Mouse (Mus musculus): ENCODE measurements around the gene Gm49510. TPM values are rescaled to one million over a fixed set of nuclear protein-coding genes. Genes with fewer than 3 reads are reported as not detected.

Gm49510 gene
- polyA plus RNA-seq, 1 experiment from 2014 or later = 0.16 TPM

GRCm38 (mm10) chr15:78946232-78946631 is 46.8 kb downstream of the Gm49510 start:
- peaks cover 22% of the 10 kb centered on the region; the same call in 1 of the 2 replicates for H3K4me1 ChIP-seq (replicated peaks; ENCODE audit: control insufficient read depth, insufficient read depth, low read length)
- H3K4me3 ChIP-seq (replicated peaks; ENCODE audit: low read length) = no peak overlapping the region
- no peak overlapping the region for H3K4me2 ChIP-seq (replicated peaks)
- peaks cover 11% of the 10 kb centered on the region for H3K36me3 ChIP-seq (replicated peaks; ENCODE audit: control insufficient read depth, insufficient read depth)
- no peak overlapping the region for H3K27ac ChIP-seq
- no peaks in the 10 kb centered on the region for H3K9me3 ChIP-seq (ENCODE audit: control insufficient read depth, low read length)
- WGBS = 72% methylated on average over 7 of the region's 7 CpGs
- ATAC-seq (ENCODE audit: low FRiP score) = no peak
- DNase-seq (ENCODE audit: low spot score) = no peak
- H3K27me3 ChIP-seq (ENCODE audit: control insufficient read depth, insufficient read depth, low read length) = no peaks in the 10 kb centered on the region
- H3K9ac ChIP-seq = no peak overlapping the region

- Histone ChIP-seq H3K27ac (peak within 1 kb of the TSS; percentile 69), H3K9ac (peak within 1 kb of the TSS; percentile 82), H3K4me3 (replicated peaks; ENCODE audit: low read length) (peak within 1 kb of the TSS; percentile 69), H3K4me1 (replicated peaks; ENCODE audit: control insufficient read depth, insufficient read depth, low read length) (peaks cover 22% of the 10 kb centered on the region; the same call in 1 of the 2 replicates), H3K36me3 (replicated peaks; ENCODE audit: control insufficient read depth, insufficient read depth) (peaks cover 18% of the 10 kb centered on the region), H3K4me2 (replicated peaks) (peak within 1 kb of the TSS; percentile 66), H3K9me3 (ENCODE audit: control insufficient read depth, low read length) (no peaks in the 10 kb centered on the region), H3K27me3 (ENCODE audit: control insufficient read depth, insufficient read depth, low read length) (no peaks in the 10 kb centered on the region)
- peak; percentile 96 for ATAC-seq (ENCODE audit: low FRiP score)
- DNase-seq (ENCODE audit: low spot score) = peak; percentile 90
- WGBS = under 1% methylated on average over 24 of the region's 24 CpGs
Measured at GRCm38 (mm10) chr15:78947657-78948056, 48.2 kb downstream of the Gm49510 start, which contains the start of gene Triobp. TSS of gene Triobp (plus strand) at chr15:78947724.

- Histone ChIP-seq H3K4me2 (replicated peaks) (peak overlapping the region; percentile 66), H3K9me3 (ENCODE audit: control insufficient read depth, low read length) (no peaks in the 10 kb centered on the region), H3K4me1 (replicated peaks; ENCODE audit: control insufficient read depth, insufficient read depth, low read length) (peaks cover 22% of the 10 kb centered on the region; the same call in 1 of the 2 replicates), H3K27me3 (ENCODE audit: control insufficient read depth, insufficient read depth, low read length) (no peaks in the 10 kb centered on the region), H3K27ac (peak overlapping the region; percentile 69), H3K4me3 (replicated peaks; ENCODE audit: low read length) (peak overlapping the region; percentile 69), H3K36me3 (replicated peaks; ENCODE audit: control insufficient read depth, insufficient read depth) (peaks cover 18% of the 10 kb centered on the region), H3K9ac (peak overlapping the region; percentile 82)
- DNase-seq (ENCODE audit: low spot score) (no peak), ATAC-seq (ENCODE audit: low FRiP score) (no peak; the same call in 1 of the 2 replicates)
- 2% methylated on average over 11 of the region's 11 CpGs for WGBS
Measured at GRCm38 (mm10) chr15:78948152-78948725, 48.8 kb downstream of the Gm49510 start.

DNA sequence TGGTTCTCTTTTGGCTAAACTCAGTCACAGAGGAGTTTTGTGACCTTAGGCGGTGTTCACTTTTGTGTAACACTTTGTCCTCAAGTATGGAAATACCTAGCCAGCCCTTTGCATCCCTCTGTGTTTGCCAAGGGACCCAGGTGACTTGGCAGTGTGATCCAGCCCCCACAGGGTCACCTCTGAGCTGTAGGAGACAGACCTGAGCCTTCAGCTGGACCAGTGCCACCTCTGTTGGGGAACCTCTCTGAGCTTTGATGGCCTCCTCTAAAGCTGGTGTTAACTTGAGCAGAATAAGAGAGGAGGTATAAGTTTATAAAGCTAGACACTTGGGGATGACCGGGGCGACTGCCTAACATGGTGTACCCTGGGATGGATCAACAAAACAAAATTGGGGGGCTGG is 49.4 kb downstream of the Gm49510 start:
- H3K4me2 ChIP-seq (replicated peaks) = peak overlapping the region; percentile 66
- 95% methylated on average over 3 of the region's 3 CpGs for WGBS
- H3K4me3 ChIP-seq (replicated peaks; ENCODE audit: low read length) = peak overlapping the region; percentile 69
- DNase-seq (ENCODE audit: low spot score) (no peak), ATAC-seq (ENCODE audit: low FRiP score) (no peak)
- H3K36me3 ChIP-seq (replicated peaks; ENCODE audit: control insufficient read depth, insufficient read depth) = peaks cover 21% of the 10 kb centered on the region
- no peak overlapping the region for H3K9ac ChIP-seq
- H3K4me1 ChIP-seq (replicated peaks; ENCODE audit: control insufficient read depth, insufficient read depth, low read length) = peaks cover 22% of the 10 kb centered on the region; the same call in 1 of the 2 replicates
- H3K27me3 ChIP-seq (ENCODE audit: control insufficient read depth, insufficient read depth, low read length) = no peaks in the 10 kb centered on the region
- no peak overlapping the region for H3K27ac ChIP-seq
- H3K9me3 ChIP-seq (ENCODE audit: control insufficient read depth, low read length) = no peaks in the 10 kb centered on the region

DNA sequence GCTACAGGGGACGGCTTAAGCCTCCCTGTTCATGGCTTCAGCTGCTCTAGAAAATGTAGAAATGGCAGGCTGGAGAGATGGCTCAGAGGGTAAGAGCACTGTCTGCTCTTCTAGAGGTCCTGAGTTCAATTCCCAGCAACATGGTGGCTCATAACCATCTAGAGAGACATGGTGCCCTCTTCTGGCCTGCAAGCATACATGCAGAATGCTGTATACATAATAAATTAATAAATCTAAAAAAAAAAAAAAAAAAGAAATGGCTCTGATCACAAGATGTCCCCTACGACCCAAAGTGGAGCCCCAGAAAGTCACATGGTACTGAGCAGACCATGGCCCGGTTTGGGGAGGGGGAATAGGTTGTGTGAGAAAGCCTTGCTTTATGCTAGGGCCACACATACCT is 56.2 kb downstream of the Gm49510 start:
- DNase-seq (ENCODE audit: low spot score) = no peak
- Histone ChIP-seq H3K36me3 (replicated peaks; ENCODE audit: control insufficient read depth, insufficient read depth) (peaks cover 58% of the 10 kb centered on the region), H3K27me3 (ENCODE audit: control insufficient read depth, insufficient read depth, low read length) (no peaks in the 10 kb centered on the region), H3K4me3 (replicated peaks; ENCODE audit: low read length) (no peak overlapping the region), H3K4me1 (replicated peaks; ENCODE audit: control insufficient read depth, insufficient read depth, low read length) (0 out of 2 replicates have a peak, but pooled peaks cover 2% of the 10 kb centered on the region), H3K9me3 (ENCODE audit: control insufficient read depth, low read length) (no peaks in the 10 kb centered on the region), H3K4me2 (replicated peaks) (no peak overlapping the region), H3K9ac (no peak overlapping the region), H3K27ac (no peak overlapping the region)
- no peak for ATAC-seq (ENCODE audit: low FRiP score)
- WGBS = 82% methylated on average over 3 of the region's 3 CpGs

- H3K9me3 ChIP-seq (ENCODE audit: control insufficient read depth, low read length) = no peaks in the 10 kb centered on the region
- peaks cover 59% of the 10 kb centered on the region for H3K36me3 ChIP-seq (replicated peaks; ENCODE audit: control insufficient read depth, insufficient read depth)
- H3K9ac ChIP-seq = no peak overlapping the region
- no peak overlapping the region for H3K4me3 ChIP-seq (replicated peaks; ENCODE audit: low read length)
- H3K27me3 ChIP-seq (ENCODE audit: control insufficient read depth, insufficient read depth, low read length) = no peaks in the 10 kb centered on the region
- H3K4me1 ChIP-seq (replicated peaks; ENCODE audit: control insufficient read depth, insufficient read depth, low read length) = no peaks in the 10 kb centered on the region
- ATAC-seq (ENCODE audit: low FRiP score) (no peak), DNase-seq (ENCODE audit: low spot score) (no peak)
- no peak overlapping the region for H3K27ac ChIP-seq
- H3K4me2 ChIP-seq (replicated peaks) = no peak overlapping the region
- 94% methylated on average over 4 of the region's 4 CpGs for WGBS
Measured at GRCm38 (mm10) chr15:78956351-78956750, 56.9 kb downstream of the Gm49510 start.

DNA sequence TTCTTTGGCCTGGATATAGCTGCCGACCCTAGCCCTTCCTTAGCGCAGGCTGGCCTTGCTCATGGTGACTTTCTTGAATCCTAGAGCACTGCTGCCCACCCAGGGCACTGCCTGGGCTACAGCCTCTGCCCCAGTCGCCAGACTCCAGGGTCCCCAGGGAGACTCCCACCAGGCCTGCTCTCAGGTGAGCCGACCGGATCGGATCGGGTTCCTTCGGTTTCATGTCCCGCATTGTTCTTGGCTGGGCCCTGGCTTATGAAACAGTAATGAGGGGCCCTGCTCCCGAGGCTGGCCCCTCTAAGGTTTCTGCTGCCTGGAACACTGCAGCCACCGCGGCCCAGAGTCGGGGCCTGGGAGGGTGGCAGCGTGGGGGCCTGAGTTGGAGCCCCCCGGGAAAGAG is 57.6 kb downstream of the Gm49510 start:
- peaks cover 59% of the 10 kb centered on the region for H3K36me3 ChIP-seq (replicated peaks; ENCODE audit: control insufficient read depth, insufficient read depth)
- no peak for DNase-seq (ENCODE audit: low spot score)
- H3K9me3 ChIP-seq (ENCODE audit: control insufficient read depth, low read length) = no peaks in the 10 kb centered on the region
- no peak for ATAC-seq (ENCODE audit: low FRiP score)
- no peak overlapping the region for H3K4me2 ChIP-seq (replicated peaks)
- H3K4me1 ChIP-seq (replicated peaks; ENCODE audit: control insufficient read depth, insufficient read depth, low read length) = no peaks in the 10 kb centered on the region
- no peak overlapping the region for H3K9ac ChIP-seq
- H3K27me3 ChIP-seq (ENCODE audit: control insufficient read depth, insufficient read depth, low read length) = no peaks in the 10 kb centered on the region
- WGBS = 84% methylated on average over 15 of the region's 15 CpGs
- H3K27ac ChIP-seq = no peak overlapping the region
- H3K4me3 ChIP-seq (replicated peaks; ENCODE audit: low read length) = no peak overlapping the region

DNA sequence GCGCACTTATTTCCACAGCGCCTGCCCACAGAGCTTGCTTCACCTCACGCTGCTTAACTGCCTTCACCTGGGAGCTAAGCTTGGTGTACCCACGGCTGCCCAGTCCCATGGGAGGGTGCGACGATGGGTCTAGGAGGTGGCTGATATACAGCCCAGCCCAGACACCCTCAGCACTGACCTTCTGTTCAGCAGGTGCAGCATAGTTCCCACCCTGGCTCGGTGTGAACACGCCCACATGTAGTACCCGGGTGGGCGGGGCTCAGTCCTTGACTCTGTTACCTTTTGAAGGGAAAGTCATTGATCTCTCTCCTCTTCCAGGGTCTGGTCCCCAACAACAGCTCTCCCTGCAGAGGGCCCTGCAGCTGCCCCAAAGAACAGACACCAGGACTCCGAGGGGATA is 60.1 kb downstream of the Gm49510 start:
- Histone ChIP-seq H3K9me3 (ENCODE audit: control insufficient read depth, low read length) (no peaks in the 10 kb centered on the region), H3K27me3 (ENCODE audit: control insufficient read depth, insufficient read depth, low read length) (no peaks in the 10 kb centered on the region), H3K4me2 (replicated peaks) (no peak overlapping the region), H3K27ac (no peak overlapping the region), H3K4me1 (replicated peaks; ENCODE audit: control insufficient read depth, insufficient read depth, low read length) (no peaks in the 10 kb centered on the region), H3K36me3 (replicated peaks; ENCODE audit: control insufficient read depth, insufficient read depth) (peaks cover 57% of the 10 kb centered on the region), H3K4me3 (replicated peaks; ENCODE audit: low read length) (no peak overlapping the region), H3K9ac (no peak overlapping the region)
- ATAC-seq (ENCODE audit: low FRiP score) = no peak
- no peak for DNase-seq (ENCODE audit: low spot score)
- WGBS = 92% methylated on average over 11 of the region's 11 CpGs

DNA sequence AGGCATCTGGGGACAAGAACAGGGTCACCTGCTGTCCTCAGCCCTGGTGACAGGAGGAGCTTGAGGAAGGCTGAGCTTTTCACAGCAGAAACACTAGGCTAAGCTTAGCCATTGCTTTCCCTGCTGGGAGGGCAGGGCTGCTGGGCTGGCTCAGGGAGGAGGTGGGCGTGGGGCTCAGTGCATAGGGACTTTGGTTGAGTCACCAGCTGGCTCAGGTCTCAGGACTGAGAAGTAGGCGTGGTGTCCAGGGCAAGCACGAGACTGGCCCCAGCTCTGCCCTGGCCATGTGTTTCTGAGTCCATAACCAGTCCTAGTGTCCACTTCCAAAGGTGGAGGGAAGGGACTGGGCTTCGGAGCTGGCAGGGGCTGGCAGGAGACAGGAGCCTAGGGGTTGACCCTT is 60.6 kb downstream of the Gm49510 start:
- H3K4me1 ChIP-seq (replicated peaks; ENCODE audit: control insufficient read depth, insufficient read depth, low read length) = no peaks in the 10 kb centered on the region
- H3K9ac ChIP-seq = no peak overlapping the region
- 79% methylated on average over 4 of the region's 4 CpGs for WGBS
- ATAC-seq (ENCODE audit: low FRiP score) = no peak
- no peaks in the 10 kb centered on the region for H3K9me3 ChIP-seq (ENCODE audit: control insufficient read depth, low read length)
- no peak for DNase-seq (ENCODE audit: low spot score)
- no peak overlapping the region for H3K27ac ChIP-seq
- peaks cover 59% of the 10 kb centered on the region for H3K36me3 ChIP-seq (replicated peaks; ENCODE audit: control insufficient read depth, insufficient read depth)
- no peak overlapping the region for H3K4me3 ChIP-seq (replicated peaks; ENCODE audit: low read length)
- no peak overlapping the region for H3K4me2 ChIP-seq (replicated peaks)
- no peaks in the 10 kb centered on the region for H3K27me3 ChIP-seq (ENCODE audit: control insufficient read depth, insufficient read depth, low read length)
